Mouse (Mus musculus) myocyte (in vitro differentiated cells): Measurements from ENCODE around the gene Ssc4d.

ENCODE experiments used
- CEBPB ChIP-seq: IDR thresholded peaks from 2 replicates; pipeline ENCODE4 v1.6.1; 2011; ENCODE audit warnings: mild to moderate bottlenecking, moderate library complexity; ENCODE audit not compliant: poor library complexity, insufficient read depth, severe bottlenecking
- E2F4 ChIP-seq: IDR thresholded peaks from one replicate; pipeline ENCODE4 v1.6.1; 2011; ENCODE audit warnings: mild to moderate bottlenecking, control low read depth, moderate library complexity; ENCODE audit not compliant: insufficient read depth
- MAX ChIP-seq: IDR thresholded peaks from one replicate; pipeline ENCODE4 v1.6.1; 2011; ENCODE audit warnings: low read depth, mild to moderate bottlenecking, control low read depth
- MYOD1 ChIP-seq, 3 experiments: IDR thresholded peaks; one replicate each; pipeline ENCODE4 v1.6.1; 2011; ENCODE audit warnings: control low read depth in 2 of 3, low read depth in 2 of 3, mild to moderate bottlenecking in 2 of 3, moderate library complexity in 1 of 3; ENCODE audit not compliant: insufficient read length in 2 of 3, control insufficient read depth in 1 of 3
- MYOG ChIP-seq, 3 experiments: IDR thresholded peaks; one replicate each; pipeline ENCODE4 v1.6.1; 2011; ENCODE audit warnings: control low read depth in 2 of 3, low read depth in 2 of 3, mild to moderate bottlenecking in 2 of 3; ENCODE audit not compliant: insufficient read length in 2 of 3, control insufficient read depth in 1 of 3, insufficient read depth in 1 of 3
- POLR2A ChIP-seq: IDR thresholded peaks from one replicate; pipeline ENCODE4 v1.6.1; 2011; ENCODE audit warnings: low read depth, mild to moderate bottlenecking, control low read depth, moderate library complexity; ENCODE audit not compliant: insufficient read length
- POLR2AphosphoS2 ChIP-seq: IDR thresholded peaks from one replicate; pipeline ENCODE4 v1.6.1; 2011; ENCODE audit warnings: low read depth, control low read depth; ENCODE audit not compliant: insufficient read length
- SRF ChIP-seq: IDR thresholded peaks from one replicate; pipeline ENCODE4 v1.6.1; 2011; ENCODE audit warnings: low read depth; ENCODE audit not compliant: control insufficient read depth, insufficient read length
- TCF12 ChIP-seq: IDR thresholded peaks from one replicate; pipeline ENCODE4 v1.6.1; 2011; ENCODE audit warnings: mild to moderate bottlenecking, control low read depth; ENCODE audit not compliant: poor library complexity, insufficient read depth, severe bottlenecking
- TCF3 ChIP-seq: IDR thresholded peaks from one replicate; pipeline ENCODE4 v1.6.1; 2011; ENCODE audit warnings: low read depth, control low read depth; ENCODE audit not compliant: insufficient read length
- USF1 ChIP-seq: IDR thresholded peaks from one replicate; pipeline ENCODE4 v1.6.1; 2011; ENCODE audit warnings: low read depth, mild to moderate bottlenecking, control low read depth, moderate library complexity

DNA sequence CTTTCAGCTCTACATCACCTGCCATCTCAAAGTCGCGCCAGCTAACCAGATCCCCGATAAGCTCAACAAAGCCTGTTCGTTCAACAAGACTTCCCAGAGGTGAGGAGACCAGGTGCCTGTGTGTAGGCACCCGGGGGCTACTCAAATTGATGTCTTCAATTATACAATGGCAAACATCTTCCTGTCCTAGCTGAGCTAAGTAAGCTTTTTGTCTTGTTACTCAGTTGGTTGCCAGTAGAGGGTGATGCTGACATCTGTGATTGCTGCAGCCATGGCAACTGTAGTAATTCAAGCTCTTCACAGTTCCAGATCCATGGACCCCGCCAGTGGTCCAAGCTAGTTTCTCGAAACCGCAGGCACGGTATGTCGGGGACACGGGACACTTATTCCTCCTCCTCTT lies 12.9 kb upstream of the Ssc4d start:
- no peak for TF ChIP-seq E2F4
- no peak for TF ChIP-seq POLR2A
- no peak for TF ChIP-seq MAX
- TF ChIP-seq USF1 = no peak
- TF ChIP-seq CEBPB = no peak
- TF ChIP-seq POLR2AphosphoS2 = no peak
- TF ChIP-seq TCF12 = no peak
- TF ChIP-seq MYOD1 (IDR thresholded peaks at IDR 0.05; ENCODE audit: control insufficient read depth in 1 of 3, insufficient read length in 2 of 3, low read depth in 2 of 3) = no peak
- no peak for TF ChIP-seq MYOG (IDR thresholded peaks at IDR 0.05; ENCODE audit: control insufficient read depth in 1 of 3, insufficient read depth in 1 of 3, insufficient read length in 2 of 3, low read depth in 2 of 3)
- no peak for TF ChIP-seq SRF
- no peak for TF ChIP-seq TCF3
